Mouse (Mus musculus) right cerebral cortex, postnatal 25 days (tissue): ENCODE results near the gene Atp6v1g1.

ENCODE experiments used
- DNase-seq: peaks from one replicate; pipeline ENCODE4 v3.0.0; 2022

Gene Atp6v1g1

GRCm38 (mm10) chr4:63544494-63545230, at the start of gene Atp6v1g1:
Atp6v1g1 (plus strand) TSS chr4:63544772.
- peak; percentile 93 for DNase-seq

DNA sequence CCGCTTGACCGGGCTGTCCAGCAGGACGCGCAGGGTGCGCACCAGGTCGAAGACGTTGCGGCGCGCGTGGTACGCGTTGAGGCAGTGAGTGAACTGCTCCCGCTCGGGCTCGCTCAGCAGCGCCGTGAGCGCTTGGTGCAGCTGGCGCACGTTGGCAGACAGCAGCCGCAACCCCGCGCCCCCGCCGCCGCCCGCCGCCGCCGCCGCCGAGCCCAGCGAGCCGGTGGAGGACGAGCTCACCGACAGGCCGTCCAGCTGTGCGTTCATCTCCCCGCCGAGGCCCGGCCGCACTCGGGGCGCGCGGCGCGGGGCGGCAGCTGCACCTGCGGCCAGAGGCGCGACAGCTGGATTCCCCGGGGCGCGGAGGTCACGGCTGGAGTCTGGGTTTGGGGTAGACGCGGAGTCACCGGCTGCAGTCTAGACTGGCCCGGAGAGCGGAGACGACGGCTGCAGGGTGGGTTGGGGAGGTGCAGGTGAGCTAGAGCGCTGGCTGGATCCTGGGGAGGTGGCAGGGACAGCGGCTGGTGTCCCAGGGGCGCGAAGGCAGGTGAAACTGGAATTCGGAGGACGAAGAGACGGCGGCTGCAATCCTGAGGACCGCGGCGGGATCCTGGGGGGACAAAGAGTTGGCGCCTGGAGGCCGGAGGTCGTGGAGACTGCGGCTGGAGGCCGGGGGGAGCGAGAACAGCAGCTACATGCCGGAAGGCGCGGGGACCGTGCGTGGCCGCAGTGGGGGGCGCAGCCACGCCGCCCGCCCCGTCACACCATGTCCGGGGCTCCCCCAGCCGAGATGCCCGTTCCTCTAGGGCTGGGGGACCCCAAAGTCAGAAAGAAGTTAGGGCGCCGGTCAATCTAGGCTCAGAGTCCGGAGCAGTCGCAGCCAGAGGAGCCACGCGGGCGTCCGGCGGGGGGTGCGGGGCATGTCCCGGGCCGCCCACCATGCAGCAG, 49.3 kb upstream of the Atp6v1g1 start:
- DNase-seq: no peak

DNA sequence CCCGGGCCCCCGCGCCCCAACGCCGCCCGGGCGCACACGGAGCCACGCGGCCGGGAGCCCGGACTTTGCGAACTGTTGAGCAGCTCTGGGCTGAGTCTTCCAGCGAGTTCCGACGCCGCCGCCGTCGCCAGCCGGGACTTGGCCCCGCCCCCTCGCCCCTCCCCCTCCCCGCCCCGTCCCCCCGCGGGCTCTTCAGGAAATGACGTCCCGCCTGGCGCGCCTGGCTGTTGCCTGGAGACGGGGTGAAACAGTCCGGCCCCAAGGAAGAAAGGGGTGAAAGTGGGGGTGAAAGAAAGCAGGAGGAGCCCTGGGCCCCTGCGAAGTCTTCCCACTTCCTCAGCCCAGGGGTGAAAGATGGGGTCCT, 48.7 kb upstream of the Atp6v1g1 start, which contains the start of gene Whrn:
TSS of gene Whrn (minus strand) at position 77 of the 364 bp plus-strand sequence.
- DNase-seq: peak; percentile 62

DNA sequence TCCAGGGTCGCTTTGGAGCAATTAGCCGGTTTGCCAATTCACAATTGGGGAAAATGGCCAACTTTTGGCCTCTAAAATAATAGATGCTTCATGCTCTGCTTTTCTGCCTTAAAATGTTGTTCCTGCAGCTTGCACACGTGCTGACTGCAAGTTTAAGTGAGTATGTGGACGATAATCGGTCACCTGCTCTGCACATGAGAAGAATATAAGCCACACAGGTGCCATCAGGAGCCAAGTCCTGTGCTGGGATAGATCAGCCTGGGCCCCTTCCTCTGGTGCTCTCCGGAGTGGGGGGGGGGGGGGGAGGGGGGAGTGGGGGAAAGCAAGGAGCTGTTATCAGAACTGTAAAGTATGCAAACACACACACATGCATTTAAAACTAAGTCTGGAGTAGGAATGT, 48.3 kb upstream of the Atp6v1g1 start:
- no peak for DNase-seq

- DNase-seq: no peak
Observed at GRCm38 (mm10) chr4:63498346-63498745, 46.2 kb upstream of the Atp6v1g1 start.

DNA sequence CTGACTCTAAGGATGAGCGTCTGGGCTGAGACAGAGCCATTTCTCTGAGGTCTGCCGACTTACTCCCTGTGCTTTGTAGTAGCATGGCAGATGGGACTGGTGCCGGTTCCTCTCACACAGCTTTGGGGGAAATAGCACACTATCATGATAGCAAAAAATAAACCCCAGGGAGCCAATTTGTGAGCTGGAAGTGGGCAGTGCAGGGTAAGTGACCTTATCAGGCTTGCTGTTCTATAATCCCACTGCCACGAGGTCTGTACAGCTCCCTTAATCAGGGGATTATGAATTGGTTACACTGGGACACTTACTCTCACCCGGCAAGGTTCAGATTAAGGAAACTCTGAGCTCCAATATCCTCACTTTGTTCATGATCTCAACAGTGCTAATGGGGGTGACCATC, 43.5 kb upstream of the Atp6v1g1 start:
- no peak for DNase-seq

- no peak for DNase-seq
Observed at GRCm38 (mm10) chr4:63503949-63504348, 40.6 kb upstream of the Atp6v1g1 start.

GRCm38 (mm10) chr4:63507478-63507877, 37.1 kb upstream of the Atp6v1g1 start:
- no peak for DNase-seq

DNA sequence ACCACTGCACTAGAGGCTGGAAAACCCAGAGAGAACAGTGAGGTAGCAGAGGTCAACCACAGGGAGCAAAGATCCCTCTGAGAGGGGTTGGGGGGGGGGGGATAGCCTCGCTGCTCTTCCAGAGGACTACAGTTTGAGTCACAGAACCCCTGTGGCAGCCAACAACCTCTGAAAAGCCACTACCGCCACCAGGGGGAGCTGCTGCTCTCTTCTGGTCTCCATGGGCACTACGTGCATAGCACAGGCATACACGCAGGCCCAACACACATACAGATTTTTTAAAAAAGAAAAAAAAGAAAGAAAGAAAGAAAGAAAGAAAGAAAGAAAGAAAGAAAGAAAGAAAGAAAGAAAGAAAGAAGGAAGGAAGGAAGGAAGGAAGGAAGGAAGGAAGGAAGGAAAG, 36.3 kb upstream of the Atp6v1g1 start:
- peak; percentile 43 for DNase-seq

GRCm38 (mm10) chr4:63512921-63513320, 31.7 kb upstream of the Atp6v1g1 start:
- DNase-seq: no peak

- no peak for DNase-seq
Observed at GRCm38 (mm10) chr4:63514454-63514984, 30.1 kb upstream of the Atp6v1g1 start.

DNA sequence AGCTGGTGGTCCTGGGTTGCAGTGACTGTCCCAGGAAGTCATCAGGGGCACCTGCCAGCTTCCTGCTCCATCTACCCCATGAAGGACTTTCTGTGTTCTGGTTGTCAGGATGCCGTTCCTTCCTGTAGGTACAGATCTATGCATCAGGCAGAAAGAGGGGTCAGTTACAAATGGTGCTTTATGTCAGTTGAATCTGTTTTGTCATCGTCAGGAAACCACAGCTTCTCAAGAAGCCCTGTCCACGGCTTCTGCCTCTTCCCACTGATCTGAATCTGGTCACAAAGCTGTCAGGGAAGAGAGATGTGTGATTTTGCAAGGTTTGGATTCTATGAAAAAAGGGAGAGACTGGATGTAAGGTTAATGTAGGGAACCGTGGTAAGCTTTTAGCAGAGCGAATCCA, 29.6 kb upstream of the Atp6v1g1 start:
- DNase-seq: no peak

DNA sequence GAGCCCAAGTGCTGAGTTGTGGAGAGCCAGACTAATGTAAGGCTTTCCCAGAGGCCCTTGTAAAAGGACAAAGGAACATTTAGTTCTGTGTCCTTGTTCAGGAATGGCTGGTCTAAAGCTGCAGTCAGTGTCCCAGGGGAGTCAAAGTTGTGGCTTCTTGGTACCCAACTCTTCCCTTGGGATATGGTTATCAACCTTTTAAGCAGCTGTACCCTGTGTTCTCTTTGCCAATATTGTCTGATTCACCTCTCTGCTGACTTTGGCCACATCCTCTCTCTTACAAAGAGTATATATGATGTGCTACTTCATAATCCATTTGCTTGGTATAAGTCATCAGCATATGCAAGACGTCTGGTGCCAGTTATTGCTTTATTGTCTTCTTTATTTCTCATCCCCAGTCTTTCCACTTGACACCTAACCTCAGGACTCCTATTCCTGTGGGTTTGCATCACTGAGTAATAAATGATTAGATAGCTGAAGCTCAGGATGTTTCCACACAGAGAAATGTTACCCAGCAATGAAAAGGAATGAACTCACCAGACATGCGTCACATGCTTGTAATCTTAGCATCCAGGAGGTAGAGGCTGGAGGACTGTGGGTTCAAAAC, 22.7 kb upstream of the Atp6v1g1 start:
- no peak for DNase-seq

- no peak for DNase-seq
Observed at GRCm38 (mm10) chr4:63525514-63525913, 19.1 kb upstream of the Atp6v1g1 start.

DNA sequence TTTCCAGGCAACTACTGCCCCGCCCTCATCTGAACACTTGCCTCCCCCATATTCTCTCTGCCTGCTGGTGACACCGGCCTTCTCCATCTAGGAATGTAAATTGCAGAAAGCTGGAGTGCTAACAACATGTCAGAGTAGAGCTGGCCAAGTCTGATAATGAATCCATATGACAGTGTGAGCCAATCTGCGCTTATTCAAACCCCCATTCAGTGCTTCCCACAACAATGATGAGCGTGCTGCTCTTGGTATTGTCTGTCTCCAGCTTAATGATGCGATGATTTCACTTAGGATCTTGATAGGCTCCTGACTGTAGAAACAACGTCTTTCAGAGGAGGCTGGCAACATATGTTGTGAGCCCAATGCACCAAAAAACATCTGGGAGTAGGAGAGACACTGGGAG, 15.6 kb upstream of the Atp6v1g1 start:
- peak; percentile 55 for DNase-seq

DNA sequence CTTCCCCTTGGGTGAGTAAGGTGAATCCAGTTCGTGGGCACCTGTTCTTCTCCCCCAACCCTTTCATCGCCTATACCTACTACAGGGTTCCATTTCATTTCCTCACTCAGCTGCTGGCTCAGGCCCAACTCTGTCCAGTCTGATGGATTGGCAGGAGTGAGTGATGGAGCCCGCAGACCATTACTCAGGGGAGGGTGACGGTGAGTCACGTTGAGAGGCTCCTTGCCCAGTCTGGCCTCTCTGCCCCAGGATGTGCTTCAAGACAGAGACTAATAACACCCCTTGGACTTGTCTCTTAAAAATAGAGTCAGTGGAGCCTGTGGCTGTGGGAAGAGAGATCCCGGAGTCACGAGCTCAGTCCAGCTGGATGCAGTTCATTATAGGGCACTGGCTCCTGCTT, 14.2 kb upstream of the Atp6v1g1 start:
- DNase-seq: no peak

GRCm38 (mm10) chr4:63537602-63538001, 7.0 kb upstream of the Atp6v1g1 start:
- DNase-seq: no peak

DNA sequence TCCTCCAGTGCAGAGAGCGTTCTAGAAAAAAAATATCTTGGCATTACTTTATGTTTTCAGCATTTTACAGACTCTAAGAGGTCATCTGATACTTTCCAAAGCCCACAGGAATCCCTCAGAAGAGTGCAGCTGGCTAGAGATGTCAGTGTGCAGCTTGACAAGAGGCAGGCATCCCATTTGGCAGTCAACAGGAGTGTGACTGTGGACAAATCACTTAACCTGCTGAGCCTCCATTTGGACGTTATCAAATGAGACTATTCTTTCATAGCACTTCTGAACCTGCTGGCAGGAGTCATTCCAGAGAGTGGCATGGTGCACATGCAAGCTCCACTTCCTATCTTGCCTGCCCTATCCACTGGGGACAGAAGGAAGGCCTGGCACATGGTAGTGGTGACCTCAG, 2.4 kb upstream of the Atp6v1g1 start:
- DNase-seq: no peak

- DNase-seq: no peak
Observed at GRCm38 (mm10) chr4:63543746-63544493, 652 bp upstream of the Atp6v1g1 start.

DNA sequence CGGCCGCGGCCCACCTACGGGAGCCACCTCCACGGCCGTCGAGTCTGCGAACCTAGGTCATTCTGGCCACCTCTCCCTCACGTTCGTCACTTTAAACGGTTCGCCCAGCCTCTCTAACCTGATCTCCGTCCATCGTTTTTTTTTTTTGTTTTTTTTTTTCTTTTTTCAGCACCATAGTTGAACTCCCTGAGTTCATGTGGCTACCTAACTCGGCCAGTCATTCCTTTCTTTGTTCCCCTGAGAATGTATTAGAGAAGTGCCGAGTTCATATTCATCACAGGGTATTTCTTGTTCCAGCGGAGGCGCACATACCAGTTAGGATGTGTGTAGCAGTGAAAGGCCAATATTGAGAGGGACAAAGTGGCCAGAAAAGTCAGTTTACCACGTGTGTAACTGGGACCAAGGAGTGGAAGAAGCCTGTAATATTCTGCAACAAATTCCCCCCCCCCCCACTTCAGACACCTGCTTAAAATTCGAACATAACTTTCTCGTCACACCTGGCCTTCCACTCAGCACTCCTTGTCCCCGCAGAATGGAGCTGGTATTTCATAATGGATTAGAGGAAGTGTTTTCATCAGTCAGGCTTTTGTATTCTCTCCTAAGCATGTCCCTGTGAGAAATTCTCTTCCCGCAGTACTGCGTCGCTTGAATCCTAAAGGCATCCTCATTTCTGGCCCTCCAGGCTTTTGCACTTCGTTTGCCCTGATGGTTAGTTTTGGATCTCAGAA, 823 bp downstream of the Atp6v1g1 start:
- DNase-seq: no peak

DNA sequence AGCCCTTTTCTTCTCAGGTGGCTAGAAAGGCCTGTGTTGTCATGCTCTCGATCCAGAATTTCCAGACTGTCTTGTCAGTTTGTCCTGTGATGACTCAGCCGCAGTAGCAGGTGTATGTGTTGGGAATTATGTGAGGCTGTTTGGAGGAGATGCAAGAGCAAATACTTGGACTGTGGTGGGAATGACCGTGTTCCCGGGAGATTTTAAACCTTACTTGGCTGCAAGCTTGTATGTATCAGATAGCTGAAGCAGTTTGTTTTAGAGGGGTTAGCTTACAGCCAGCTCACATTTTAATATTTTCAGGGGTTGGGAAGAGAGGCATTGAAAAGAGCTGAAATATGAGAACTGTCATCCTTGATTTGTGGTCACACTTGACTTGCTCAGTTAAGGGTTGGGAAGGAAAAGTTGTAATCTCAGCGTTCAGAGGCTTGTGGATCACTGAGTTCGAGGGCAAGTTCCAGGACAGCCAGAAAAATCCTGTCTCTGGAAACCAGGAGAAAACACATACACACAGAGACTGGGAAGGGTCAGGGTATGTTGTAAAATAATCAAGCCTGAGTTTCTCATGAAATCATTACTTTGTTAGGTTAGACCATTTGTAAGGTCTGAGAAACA, 2.0 kb downstream of the Atp6v1g1 start:
- DNase-seq: no peak
